Mouse (Mus musculus): ENCODE measurements at regions not wholly inside any gene's neighbourhood (a gene's known extent, or its start where the extent isn't known, plus 50 kb on each side); places are given as distances from the start of the nearest gene placed in this dataset.

DNA sequence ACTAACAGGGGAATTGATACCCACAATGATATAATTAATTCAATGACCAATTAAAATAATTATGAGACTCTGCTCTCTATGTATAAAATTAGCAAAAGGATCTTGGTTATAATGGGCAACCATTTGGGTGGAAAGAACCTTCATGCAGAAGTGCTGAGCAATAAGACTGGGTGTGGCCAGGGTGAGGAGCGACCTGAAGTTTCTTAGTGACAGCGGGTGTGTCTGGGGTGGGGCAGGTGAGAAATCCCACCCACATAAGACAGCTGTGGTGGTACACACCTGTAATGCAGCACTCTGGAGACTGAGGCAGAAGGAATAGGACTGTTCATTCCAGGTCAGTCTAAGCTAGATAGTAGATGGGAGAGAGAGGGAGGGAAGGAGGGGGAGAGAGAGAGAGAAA, 51.9 kb upstream of the Ctnnb1 start:
- H3K9me3 ChIP-seq: no peaks in the 10 kb centered on the region
- H3K27ac ChIP-seq: no peak overlapping the region
- ATAC-seq: no peak
- H3K4me3 ChIP-seq (replicated peaks): no peak overlapping the region
- H3K9ac ChIP-seq (replicated peaks): no peak overlapping the region
- H3K27me3 ChIP-seq: no peaks in the 10 kb centered on the region
- no peak overlapping the region for H3K4me2 ChIP-seq (replicated peaks)
- H3K4me1 ChIP-seq (replicated peaks): no peaks in the 10 kb centered on the region
- WGBS: 85% methylated on average over 2 of the region's 2 CpGs
- no peaks in the 10 kb centered on the region for H3K36me3 ChIP-seq

Data from midbrain, embryonic 13.5 days (tissue).